Mouse (Mus musculus) kidney, adult 2 months (tissue): ENCODE data around the gene Pom121l2. TPM values are rescaled to one million over a fixed set of nuclear protein-coding genes. Genes with fewer than 3 reads are reported as not detected.

Source experiments
- DNase-seq: peaks from one replicate; pipeline ENCODE4 v3.0.0; 2021
- H3K27ac ChIP-seq: fragments of 200-500 bp; 2 replicates; pipeline ENCODE4 v1.5.1; 2012; ENCODE audit warnings: low read depth, low read length, control low read depth, inconsistent platforms; ENCODE audit not compliant: insufficient read depth
- H3K27me3 ChIP-seq: fragments of 200-500 bp; replicated peaks from 2 replicates; pipeline ENCODE4 v1.6.1; 2012; ENCODE audit warnings: mild to moderate bottlenecking, moderate library complexity, low read length, inconsistent platforms; ENCODE audit not compliant: control insufficient read depth, insufficient read depth
- H3K36me3 ChIP-seq: fragments of 200-500 bp; 2 replicates; pipeline ENCODE4 v1.6.1; 2012; ENCODE audit warnings: mild to moderate bottlenecking, moderate library complexity, low read length, inconsistent platforms; ENCODE audit not compliant: control insufficient read depth, insufficient read depth
- H3K4me1 ChIP-seq: fragments of 200-500 bp; 2 replicates; pipeline ENCODE4 v1.6.1; 2011; ENCODE audit warnings: low read length; ENCODE audit not compliant: control insufficient read depth, insufficient read depth
- H3K4me3 ChIP-seq: fragments of 200-500 bp; 2 replicates; pipeline ENCODE4 v1.5.1; 2011; ENCODE audit warnings: mild to moderate bottlenecking, low read depth, low read length, control low read depth; ENCODE audit not compliant: insufficient read depth
- CTCF ChIP-seq: fragments of 200-500 bp; conservative IDR thresholded peaks from 2 replicates; pipeline ENCODE4 v1.5.1; 2011; ENCODE audit warnings: low read depth, mild to moderate bottlenecking, control low read depth, low read length, moderate library complexity, mixed read lengths; ENCODE audit not compliant: insufficient read depth, insufficient read length
- POLR2A ChIP-seq: fragments of 200-500 bp; IDR thresholded peaks from one replicate; pipeline ENCODE4 v1.6.1; 2011; ENCODE audit warnings: low read depth, low read length, control low read depth
- WGBS: fragments of 180-500 bp; shearing (Covaris S2); methylation state at CpG from one replicate; pipeline ENCODE4 v1.1.7; 2018; 5-methylcytosine and 5-hydroxymethylcytosine counted together
- polyA plus RNA-seq: library from polyadenylated mRNA; depleted of rRNA; stranded (reverse); fragments of >200 nt; gene quantifications from 2 replicates; pipeline ENCODE4 v1.2.3, GENCODE M21; 2012

The Pom121l2 gene
- polyA plus RNA-seq, 1 experiment = 0.06 TPM

DNA sequence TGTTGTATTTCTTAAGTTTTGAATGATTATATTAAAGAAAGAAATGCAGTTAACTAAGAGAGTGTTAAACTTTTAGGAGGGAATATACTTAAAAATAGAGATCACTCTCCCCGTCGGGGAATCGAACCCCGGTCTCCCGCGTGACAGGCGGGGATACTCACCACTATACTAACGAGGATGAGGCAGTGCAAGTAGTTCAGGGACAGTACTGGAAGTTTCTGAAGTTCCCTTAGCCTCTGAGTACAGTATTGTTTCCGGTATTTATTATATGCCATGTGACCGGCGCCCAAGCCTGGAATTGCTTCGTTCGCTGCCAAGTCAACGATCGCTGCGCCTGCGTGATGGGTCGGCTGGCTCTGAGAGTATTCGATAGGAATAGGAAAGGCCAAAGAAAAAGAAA, 40.8 kb upstream of the Pom121l2 start:
- no peaks in the 10 kb centered on the region for H3K4me1 ChIP-seq
- 2% methylated on average over 19 of the region's 19 CpGs for WGBS
- peak overlapping the region; percentile 23 for H3K4me3 ChIP-seq
- DNase-seq = peak; percentile 96
- no peak overlapping the region for H3K27ac ChIP-seq
- TF ChIP-seq POLR2A (no peak), CTCF (no peak)
- no peaks in the 10 kb centered on the region for H3K36me3 ChIP-seq
- no peaks in the 10 kb centered on the region for H3K27me3 ChIP-seq

DNA sequence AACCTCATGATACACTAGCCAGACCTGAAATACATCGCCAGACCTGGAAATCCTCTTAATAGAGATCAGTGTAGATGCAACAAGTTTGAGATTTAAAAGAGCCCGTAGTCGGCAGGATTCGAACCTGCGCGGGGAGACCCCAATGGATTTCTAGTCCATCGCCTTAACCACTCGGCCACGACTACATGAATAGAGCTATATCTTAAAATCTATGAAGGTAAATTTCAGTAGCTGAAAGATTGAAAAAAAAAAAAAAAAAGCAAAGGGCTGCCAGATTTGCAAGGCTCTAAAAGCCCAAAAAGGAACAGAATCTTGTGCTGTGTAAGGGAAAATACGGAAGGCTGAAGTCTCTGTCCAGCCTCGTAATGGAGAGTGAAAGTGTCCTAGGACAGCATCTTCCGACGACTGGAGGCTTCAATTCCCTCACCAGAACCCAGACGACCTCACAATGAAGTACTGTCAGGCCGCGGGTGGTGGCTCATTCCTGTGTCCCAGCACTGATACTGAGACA, 40.1 kb upstream of the Pom121l2 start:
- 3% methylated on average over 16 of the region's 16 CpGs for WGBS
- no peak for TF ChIP-seq CTCF
- TF ChIP-seq POLR2A = no peak
- no peak overlapping the region for H3K27ac ChIP-seq
- H3K36me3 ChIP-seq = no peaks in the 10 kb centered on the region
- peak; percentile 91 for DNase-seq
- H3K4me1 ChIP-seq = no peaks in the 10 kb centered on the region
- peak overlapping the region; percentile 33 for H3K4me3 ChIP-seq
- H3K27me3 ChIP-seq = no peaks in the 10 kb centered on the region

DNA sequence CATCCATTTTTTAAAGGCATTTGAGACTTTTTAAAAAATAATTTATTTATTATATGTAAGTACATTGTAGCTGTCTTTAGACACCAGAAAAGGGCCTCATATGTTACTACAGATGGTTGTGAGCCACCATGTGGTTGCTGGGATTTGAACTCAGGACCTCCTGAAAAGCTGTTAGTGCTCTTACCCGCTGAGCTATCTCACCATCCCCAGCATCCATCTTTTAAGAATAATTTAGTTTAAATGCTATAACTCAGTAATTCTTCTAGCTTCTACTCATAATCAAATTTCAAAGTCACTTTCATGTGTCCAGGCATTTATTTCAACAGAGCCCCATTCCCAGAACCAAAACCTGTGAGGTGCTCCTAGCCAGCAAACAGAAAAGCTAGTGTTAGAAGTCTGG, 37.4 kb upstream of the Pom121l2 start:
- no peak overlapping the region for H3K27ac ChIP-seq
- no peaks in the 10 kb centered on the region for H3K27me3 ChIP-seq
- TF ChIP-seq CTCF (no peak), POLR2A (no peak)
- 92% methylated on average over 1 of the region's 1 CpGs for WGBS
- H3K4me3 ChIP-seq = no peak overlapping the region
- no peaks in the 10 kb centered on the region for H3K36me3 ChIP-seq
- H3K4me1 ChIP-seq = no peaks in the 10 kb centered on the region
- DNase-seq = no peak

- TF ChIP-seq CTCF (no peak), POLR2A (no peak)
- no peak overlapping the region for H3K27ac ChIP-seq
- WGBS = under 1% methylated on average over 7 of the region's 7 CpGs
- H3K27me3 ChIP-seq = no peaks in the 10 kb centered on the region
- no peaks in the 10 kb centered on the region for H3K36me3 ChIP-seq
- H3K4me1 ChIP-seq = no peaks in the 10 kb centered on the region
- DNase-seq = no peak
- peak overlapping the region; percentile 72 for H3K4me3 ChIP-seq
These were observed 36.4 kb upstream of the Pom121l2 start for GRCm38 (mm10) chr13:21944592-21944925.

- Histone ChIP-seq H3K4me3 (peak within 1 kb of the TSS; percentile 72), H3K4me1 (no peaks in the 10 kb centered on the region), H3K36me3 (no peaks in the 10 kb centered on the region), H3K27ac (no peak within 1 kb of the TSS), H3K27me3 (no peaks in the 10 kb centered on the region)
- under 1% methylated on average over 50 of the region's 50 CpGs for WGBS
- peak; percentile 95 for DNase-seq
- TF ChIP-seq CTCF = no peak
- TF ChIP-seq POLR2A = no peak
These were observed 35.9 kb upstream of the Pom121l2 start, which contains the start of gene Zfp184 for GRCm38 (mm10) chr13:21944926-21945740. Zfp184 (plus strand) TSS chr13:21945094.

- H3K4me1 ChIP-seq = no peaks in the 10 kb centered on the region; the same call in 1 of the 2 replicates
- TF ChIP-seq POLR2A = no peak
- no peak for TF ChIP-seq CTCF
- H3K27ac ChIP-seq = no peak overlapping the region
- no peak overlapping the region for H3K4me3 ChIP-seq
- 35% methylated on average over 1 of the region's 1 CpGs for WGBS
- no peak for DNase-seq
- no peaks in the 10 kb centered on the region for H3K36me3 ChIP-seq
- no peaks in the 10 kb centered on the region for H3K27me3 ChIP-seq
These were observed 11.7 kb upstream of the Pom121l2 start for GRCm38 (mm10) chr13:21969269-21969668.

- 29% methylated on average over 2 of the region's 2 CpGs for WGBS
- no peak for DNase-seq
- TF ChIP-seq POLR2A (no peak), CTCF (no peak)
These were observed 11.2 kb upstream of the Pom121l2 start for GRCm38 (mm10) chr13:21969816-21970215.

More at GRCm38 (mm10) chr13:21969816-21970215, 11.2 kb upstream of the Pom121l2 start:
- Histone ChIP-seq H3K27ac (no peak overlapping the region), H3K27me3 (no peaks in the 10 kb centered on the region), H3K4me3 (no peak overlapping the region), H3K36me3 (no peaks in the 10 kb centered on the region), H3K4me1 (no peaks in the 10 kb centered on the region; the same call in 1 of the 2 replicates)
